Mouse (Mus musculus): ENCODE data around the gene Banp. TPM values are rescaled to one million over a fixed set of nuclear protein-coding genes. Genes with fewer than 3 reads are reported as not detected.

Gene Banp
- polyA plus RNA-seq (2014; fragmentation: Nextera tagmentation; extraction: Ambion mirVana) = 53.1 and 60.9 TPM in 2 replicates

DNA sequence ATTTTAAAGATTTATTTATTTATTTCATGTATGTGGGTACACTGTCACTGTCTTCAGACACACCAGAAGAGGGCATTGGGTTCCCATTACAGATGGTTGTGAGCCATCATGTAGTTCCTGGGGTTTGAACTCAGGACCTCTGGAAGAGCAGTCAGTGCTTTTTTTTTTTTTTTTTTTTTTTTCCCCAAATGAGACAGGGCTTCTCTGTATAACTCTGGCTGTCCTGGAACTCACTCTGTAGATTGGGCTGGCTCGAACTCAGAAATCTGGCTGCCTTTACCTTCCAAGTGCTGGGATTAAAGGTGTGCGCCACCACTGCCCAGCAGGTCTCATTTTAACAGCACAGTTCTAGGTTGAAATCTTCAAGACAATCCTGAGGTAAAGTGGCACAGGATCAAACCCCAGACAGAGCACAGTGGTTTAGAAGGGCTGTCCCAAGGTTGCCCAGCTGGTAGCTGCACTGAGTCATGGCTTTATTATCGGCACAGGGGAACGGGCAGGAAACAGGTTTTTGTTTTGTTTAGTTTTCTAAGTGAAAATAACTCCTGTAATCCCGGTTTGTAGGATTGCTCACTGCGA lies at the start of gene Banp:
TSS of gene Banp (plus strand) at position 529 of the 579 bp plus-strand sequence.
- peak within 1 kb of the TSS; percentile 84 for H3K4me2 ChIP-seq (ENCODE audit: low read depth, low read length, severe bottlenecking)
- no peaks in the 10 kb centered on the region; the same call in 1 of the 2 replicates for H3K36me3 ChIP-seq (ENCODE audit: control insufficient read depth, insufficient read depth, low read length)
- ATAC-seq (replicated peaks; ENCODE audit: low FRiP score) (0 out of 2 replicates have a peak, but pooled peaks have one; percentile 0), DNase-seq (ENCODE audit: low spot score) (no peak)
- H3K4me3 ChIP-seq (ENCODE audit: low read depth, low read length) = peak within 1 kb of the TSS; percentile 97
- H3K9me3 ChIP-seq (ENCODE audit: control insufficient read depth, low read length) = no peaks in the 10 kb centered on the region
- peaks cover 19% of the 10 kb centered on the region for H3K4me1 ChIP-seq (replicated peaks; ENCODE audit: control insufficient read depth, insufficient read depth, low read length)
- peak within 1 kb of the TSS; percentile 78 for H3K27ac ChIP-seq (ENCODE audit: low read depth, low read length)
- H3K27me3 ChIP-seq (ENCODE audit: control insufficient read depth, insufficient read depth, low read length) = no peaks in the 10 kb centered on the region
- peak within 1 kb of the TSS; percentile 97 for H3K9ac ChIP-seq (ENCODE audit: low read length)
- WGBS = 66% methylated on average over 6 of the region's 6 CpGs

DNA sequence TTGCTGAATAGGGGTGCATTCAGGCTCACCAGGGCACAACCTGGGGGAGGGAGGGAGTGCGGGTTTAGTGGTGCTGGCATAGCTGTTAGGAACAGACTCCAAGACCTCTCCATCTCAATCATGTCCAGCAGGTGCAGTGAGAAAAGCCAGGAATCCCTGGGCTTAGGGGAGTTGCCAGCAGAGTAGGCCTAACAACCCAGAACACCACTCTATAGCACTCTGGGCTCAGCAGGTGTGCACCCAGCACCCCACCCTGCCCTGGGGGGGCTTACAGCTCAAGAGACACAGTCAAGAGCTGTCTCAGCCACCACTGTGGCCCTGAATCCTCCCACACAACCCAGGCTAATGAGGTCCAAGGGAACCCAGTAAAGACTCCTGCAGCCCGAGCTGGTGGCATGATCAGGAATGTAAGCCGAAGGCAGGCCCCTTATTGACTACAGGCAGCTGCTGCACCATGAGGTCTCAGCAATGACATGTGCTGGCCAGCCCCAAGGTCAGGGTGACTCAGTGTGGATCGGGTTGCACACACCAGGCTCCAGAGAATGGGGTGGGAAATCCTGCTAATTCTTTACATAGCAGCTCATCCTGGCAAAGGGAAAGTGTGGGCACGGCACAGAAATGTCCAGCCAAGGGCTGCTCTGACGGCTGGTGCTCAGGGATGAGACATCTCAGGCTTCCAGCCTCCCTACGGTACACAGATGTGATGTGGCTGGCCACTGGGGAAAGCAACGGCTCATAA lies 47.9 kb upstream of the Banp start:
- Histone ChIP-seq H3K36me3 (ENCODE audit: control insufficient read depth, insufficient read depth, low read length) (no peaks in the 10 kb centered on the region), H3K4me2 (ENCODE audit: low read depth, low read length, severe bottlenecking) (no peak overlapping the region), H3K27ac (ENCODE audit: low read depth, low read length) (no peak overlapping the region), H3K4me3 (ENCODE audit: low read depth, low read length) (no peak overlapping the region), H3K9me3 (ENCODE audit: control insufficient read depth, low read length) (no peaks in the 10 kb centered on the region), H3K4me1 (replicated peaks; ENCODE audit: control insufficient read depth, insufficient read depth, low read length) (peaks cover 28% of the 10 kb centered on the region), H3K27me3 (ENCODE audit: control insufficient read depth, insufficient read depth, low read length) (no peaks in the 10 kb centered on the region), H3K9ac (ENCODE audit: low read length) (0 out of 2 replicates have a peak overlapping the region, but pooled peaks have one; percentile 16)
- DNase-seq (ENCODE audit: low spot score) (no peak), ATAC-seq (replicated peaks; ENCODE audit: low FRiP score) (no peak)
- WGBS = 72% methylated on average over 8 of the region's 8 CpGs

DNA sequence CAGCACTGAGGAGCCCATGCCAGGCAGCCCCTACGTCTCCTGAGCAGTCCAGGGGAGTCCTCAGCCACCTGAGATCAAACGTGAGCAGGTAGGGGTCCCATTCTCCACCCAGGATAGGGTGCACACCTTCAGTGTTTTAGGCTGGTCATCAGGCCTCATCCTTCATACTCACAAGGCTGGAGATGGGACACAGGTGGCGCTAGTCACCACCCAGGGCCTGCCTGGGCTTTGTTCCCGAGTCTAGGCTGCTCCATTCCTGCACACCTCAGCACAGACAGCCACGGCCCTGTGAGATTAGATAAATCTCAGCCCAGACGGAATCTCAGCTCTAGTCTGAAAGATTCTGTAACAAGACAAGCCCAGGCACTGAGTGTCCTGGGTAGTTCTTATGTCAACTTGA lies 45.6 kb upstream of the Banp start:
- Histone ChIP-seq H3K36me3 (ENCODE audit: control insufficient read depth, insufficient read depth, low read length) (no peaks in the 10 kb centered on the region), H3K4me3 (ENCODE audit: low read depth, low read length) (no peak overlapping the region), H3K27me3 (ENCODE audit: control insufficient read depth, insufficient read depth, low read length) (peaks cover 5% of the 10 kb centered on the region; the same call in 1 of the 2 replicates), H3K27ac (ENCODE audit: low read depth, low read length) (no peak overlapping the region), H3K4me1 (replicated peaks; ENCODE audit: control insufficient read depth, insufficient read depth, low read length) (peaks cover 15% of the 10 kb centered on the region; the same call in 1 of the 2 replicates), H3K9ac (ENCODE audit: low read length) (no peak overlapping the region), H3K4me2 (ENCODE audit: low read depth, low read length, severe bottlenecking) (0 out of 2 replicates have a peak overlapping the region, but pooled peaks have one; percentile 11), H3K9me3 (ENCODE audit: control insufficient read depth, low read length) (no peaks in the 10 kb centered on the region)
- DNase-seq (ENCODE audit: low spot score) (no peak), ATAC-seq (replicated peaks; ENCODE audit: low FRiP score) (no peak)
- 68% methylated on average over 6 of the region's 6 CpGs for WGBS

DNA sequence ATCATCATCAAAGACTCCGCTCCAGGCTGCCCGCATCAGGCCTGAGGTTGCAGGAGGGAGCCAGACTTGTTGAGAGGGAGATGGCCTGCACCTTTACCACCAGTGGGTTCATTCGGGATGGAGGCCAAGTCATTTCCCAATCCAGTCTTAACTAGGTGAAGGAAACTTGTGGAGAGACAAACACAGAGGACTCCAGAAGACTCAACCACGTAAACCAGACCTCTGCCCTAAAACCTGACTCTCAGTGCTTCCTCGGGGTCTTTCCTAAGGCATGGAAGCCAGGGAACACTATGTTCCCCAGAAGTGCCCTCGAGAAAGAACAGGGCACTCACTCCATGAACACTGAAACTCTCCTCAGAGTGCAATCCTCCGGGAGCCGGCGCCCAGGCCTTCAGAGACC lies 44.6 kb upstream of the Banp start:
- ATAC-seq (replicated peaks; ENCODE audit: low FRiP score) (no peak), DNase-seq (ENCODE audit: low spot score) (no peak)
- Histone ChIP-seq H3K4me2 (ENCODE audit: low read depth, low read length, severe bottlenecking) (no peak overlapping the region), H3K4me3 (ENCODE audit: low read depth, low read length) (no peak overlapping the region), H3K27me3 (ENCODE audit: control insufficient read depth, insufficient read depth, low read length) (peaks cover 6% of the 10 kb centered on the region; the same call in 1 of the 2 replicates), H3K36me3 (ENCODE audit: control insufficient read depth, insufficient read depth, low read length) (no peaks in the 10 kb centered on the region), H3K9me3 (ENCODE audit: control insufficient read depth, low read length) (no peaks in the 10 kb centered on the region), H3K9ac (ENCODE audit: low read length) (peak overlapping the region; percentile 23), H3K27ac (ENCODE audit: low read depth, low read length) (no peak overlapping the region), H3K4me1 (replicated peaks; ENCODE audit: control insufficient read depth, insufficient read depth, low read length) (peaks cover 10% of the 10 kb centered on the region; the same call in 1 of the 2 replicates)
- 89% methylated on average over 9 of the region's 9 CpGs for WGBS

DNA sequence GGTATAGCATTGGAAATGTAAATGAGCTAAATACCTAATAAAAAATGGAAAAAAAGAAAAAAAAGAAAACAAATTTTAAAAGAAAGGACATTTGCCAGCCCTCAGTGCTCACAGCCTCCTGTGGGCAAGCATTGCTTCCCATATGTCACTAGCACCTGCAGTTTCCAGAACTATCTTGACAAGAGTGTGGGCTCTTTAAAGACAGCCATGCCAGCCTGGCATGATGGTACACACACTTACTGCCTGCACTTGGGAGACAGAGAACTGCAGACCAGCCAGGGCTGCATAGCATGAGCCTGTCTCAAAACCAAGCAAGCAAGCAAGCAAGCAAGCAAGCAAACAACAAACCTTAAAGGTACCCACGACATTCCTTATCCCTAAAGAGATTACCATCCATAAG lies 44.1 kb upstream of the Banp start:
- 71% methylated on average over 1 of the region's 1 CpGs for WGBS
- ATAC-seq (replicated peaks; ENCODE audit: low FRiP score) (no peak), DNase-seq (ENCODE audit: low spot score) (no peak)
- Histone ChIP-seq H3K4me2 (ENCODE audit: low read depth, low read length, severe bottlenecking) (peak overlapping the region; percentile 97), H3K27ac (ENCODE audit: low read depth, low read length) (no peak overlapping the region), H3K4me3 (ENCODE audit: low read depth, low read length) (peak overlapping the region; percentile 78), H3K27me3 (ENCODE audit: control insufficient read depth, insufficient read depth, low read length) (peaks cover 6% of the 10 kb centered on the region; the same call in 1 of the 2 replicates), H3K4me1 (replicated peaks; ENCODE audit: control insufficient read depth, insufficient read depth, low read length) (peaks cover 10% of the 10 kb centered on the region; the same call in 1 of the 2 replicates), H3K9me3 (ENCODE audit: control insufficient read depth, low read length) (no peaks in the 10 kb centered on the region), H3K36me3 (ENCODE audit: control insufficient read depth, insufficient read depth, low read length) (no peaks in the 10 kb centered on the region), H3K9ac (ENCODE audit: low read length) (peak overlapping the region; percentile 72)

DNA sequence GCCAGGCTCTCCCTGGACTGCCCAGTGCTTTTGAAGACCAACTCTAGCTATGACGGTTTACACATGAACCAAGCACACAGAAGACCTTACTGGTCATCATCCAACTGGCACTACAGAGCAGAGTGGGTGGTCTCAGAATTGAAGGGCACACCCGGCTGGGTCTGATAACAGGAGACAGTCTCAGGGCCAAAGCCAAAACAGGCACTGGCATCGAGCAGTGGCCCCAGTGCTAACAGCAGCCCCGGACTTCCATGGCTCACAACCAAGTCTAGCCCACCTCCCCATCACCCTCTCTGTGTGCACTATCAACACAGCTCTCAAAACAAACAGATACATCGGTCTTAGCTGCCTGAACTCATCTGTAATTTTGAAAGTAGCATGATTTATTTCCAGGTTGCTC lies 43.7 kb upstream of the Banp start:
- H3K27me3 ChIP-seq (ENCODE audit: control insufficient read depth, insufficient read depth, low read length) = peaks cover 6% of the 10 kb centered on the region; the same call in 1 of the 2 replicates
- peak overlapping the region; percentile 97 for H3K4me2 ChIP-seq (ENCODE audit: low read depth, low read length, severe bottlenecking)
- H3K27ac ChIP-seq (ENCODE audit: low read depth, low read length) = no peak overlapping the region
- H3K9me3 ChIP-seq (ENCODE audit: control insufficient read depth, low read length) = no peaks in the 10 kb centered on the region
- peak overlapping the region; percentile 72 for H3K9ac ChIP-seq (ENCODE audit: low read length)
- H3K4me1 ChIP-seq (replicated peaks; ENCODE audit: control insufficient read depth, insufficient read depth, low read length) = peaks cover 10% of the 10 kb centered on the region; the same call in 1 of the 2 replicates
- 46% methylated on average over 5 of the region's 5 CpGs for WGBS
- no peaks in the 10 kb centered on the region for H3K36me3 ChIP-seq (ENCODE audit: control insufficient read depth, insufficient read depth, low read length)
- DNase-seq (ENCODE audit: low spot score) (no peak), ATAC-seq (replicated peaks; ENCODE audit: low FRiP score) (no peak)
- peak overlapping the region; percentile 78 for H3K4me3 ChIP-seq (ENCODE audit: low read depth, low read length)

DNA sequence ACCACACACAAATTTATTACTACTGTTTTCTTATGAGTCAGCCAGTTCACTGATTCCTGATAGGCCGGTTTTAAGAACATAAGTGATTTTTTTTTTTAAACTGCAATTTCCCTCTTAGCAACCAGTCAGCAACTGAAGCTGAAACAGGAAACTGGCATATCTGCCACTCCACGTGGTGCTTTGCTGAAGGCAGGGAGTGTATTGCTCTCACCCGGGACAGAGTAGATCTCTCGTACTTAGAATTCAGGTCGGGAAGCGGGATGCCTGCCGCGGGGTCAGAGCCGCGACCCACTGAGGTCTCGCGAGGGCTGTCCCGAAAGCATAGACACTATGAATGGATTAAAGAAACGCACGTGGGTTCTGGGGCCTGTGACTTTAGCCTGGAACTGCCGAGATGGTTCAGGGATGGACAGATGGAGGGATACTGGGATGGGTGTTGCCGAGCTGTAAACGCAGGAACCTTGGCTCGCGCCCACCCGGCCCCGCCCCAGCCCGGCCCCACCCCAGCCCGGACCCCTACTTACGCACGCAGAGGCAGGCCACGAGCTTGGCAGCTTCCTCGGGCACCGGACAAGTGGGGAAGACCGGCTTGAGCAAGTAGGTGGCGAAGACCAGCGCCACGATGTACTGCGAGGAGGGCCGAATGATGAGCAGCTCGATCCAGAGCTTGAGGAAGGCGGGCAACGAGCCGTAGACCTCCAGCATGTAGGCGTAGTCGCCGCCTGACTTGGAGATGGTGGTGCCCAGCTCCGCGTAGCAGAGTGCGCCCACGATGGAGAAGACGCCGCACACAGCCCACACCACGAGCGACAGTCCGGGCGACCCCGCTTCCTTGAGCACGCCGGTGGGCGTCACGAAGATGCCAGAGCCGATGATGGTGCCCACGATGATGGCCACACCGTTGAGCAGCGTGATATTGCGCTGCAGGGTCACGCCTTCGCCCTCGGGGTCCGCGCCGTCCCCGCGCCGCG lies 42.7 kb upstream of the Banp start:
- H3K4me1 ChIP-seq (replicated peaks; ENCODE audit: control insufficient read depth, insufficient read depth, low read length) = peaks cover 10% of the 10 kb centered on the region; the same call in 1 of the 2 replicates
- WGBS = under 1% methylated on average over 71 of the region's 72 CpGs
- H3K27ac ChIP-seq (ENCODE audit: low read depth, low read length) = no peak overlapping the region

More for the DNA sequence above, 42.7 kb upstream of the Banp start:
- H3K27me3 ChIP-seq (ENCODE audit: control insufficient read depth, insufficient read depth, low read length) = peaks cover 6% of the 10 kb centered on the region; the same call in 1 of the 2 replicates
- no peaks in the 10 kb centered on the region for H3K9me3 ChIP-seq (ENCODE audit: control insufficient read depth, low read length)
- peak overlapping the region; percentile 78 for H3K4me3 ChIP-seq (ENCODE audit: low read depth, low read length)
- H3K36me3 ChIP-seq (ENCODE audit: control insufficient read depth, insufficient read depth, low read length) = no peaks in the 10 kb centered on the region
- DNase-seq (ENCODE audit: low spot score) = peak; percentile 71
- ATAC-seq (replicated peaks; ENCODE audit: low FRiP score) = peak; percentile 69
- H3K9ac ChIP-seq (ENCODE audit: low read length) = peak overlapping the region; percentile 72
- H3K4me2 ChIP-seq (ENCODE audit: low read depth, low read length, severe bottlenecking) = peak overlapping the region; percentile 97
